Comparison of ENCODE assay signal across 12 mouse cellular contexts in the genomic region with DNA sequence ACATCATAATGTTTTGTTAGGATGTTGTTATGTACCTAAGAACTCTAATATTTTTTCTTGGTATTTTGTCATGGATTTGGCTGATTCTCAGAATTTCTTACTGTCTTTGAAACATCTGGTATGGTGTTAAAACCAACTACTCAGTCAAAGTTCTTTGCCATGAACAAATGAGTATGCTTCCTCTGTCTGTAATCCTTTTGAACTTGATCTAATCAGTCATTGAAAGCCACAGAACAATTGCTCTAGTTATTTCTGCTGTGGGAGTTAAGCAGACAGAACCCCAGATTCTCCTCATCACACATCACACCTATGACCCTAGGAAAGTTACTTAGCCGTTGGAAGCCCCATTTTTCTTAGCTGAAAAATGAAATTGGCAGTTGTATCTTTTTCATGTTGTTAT.
"Had no signal": no experiment of that assay in that cellular context is flagged by ENCODE, and none has a peak within 500 bp of the region (broad histone marks: within the 10 kb centered on the region; RNA-seq: fewer than 3 reads in every experiment).

No protein-coding gene starts in this region.

- DNase-seq: kidney, adult 8-10 months; kidney, postnatal 10 days; kidney, postnatal 36 days; liver, embryonic 13.5 days; lung, adult 2 months; right cerebral cortex, adult 18-20 months; right cerebral cortex, postnatal 14 days; right cerebral cortex, postnatal 4 days; thymus, adult 2 months; thymus, postnatal 14 days; thymus, postnatal 4 days had no signal

- ATAC-seq: midbrain, embryonic 15.5 days had no signal
